Mouse (Mus musculus) heart, embryonic 11.5 days (tissue): ENCODE data around the gene Kcnd2. TPM values are rescaled to one million over a fixed set of nuclear protein-coding genes. Genes with fewer than 3 reads are reported as not detected.

ENCODE experiments used
- ATAC-seq: fragments of 200-750 bp; cut with Nextera tagmentation; replicated peaks from 2 replicates; pipeline ENCODE4 v1.8.0; 2017; ENCODE audit warnings: moderate library complexity; ENCODE audit not compliant: insufficient number of reproducible peaks, low FRiP score, low TSS enrichment
- H3K27ac ChIP-seq: fragments of 300-500 bp; sonication (generic); 2 replicates; pipeline ENCODE4 v1.5.1; 2014; ENCODE audit warnings: mild to moderate bottlenecking, low read depth, low read length
- H3K27me3 ChIP-seq: fragments of 300-500 bp; sonication (generic); 2 replicates; pipeline ENCODE4 v1.6.1; 2014; ENCODE audit warnings: mild to moderate bottlenecking, low read length, mixed read lengths; ENCODE audit not compliant: control insufficient read depth, insufficient read depth
- H3K36me3 ChIP-seq: fragments of 300-500 bp; sonication (generic); 2 replicates; pipeline ENCODE4 v1.6.1; 2014; ENCODE audit warnings: mild to moderate bottlenecking, low read length, moderate library complexity, mixed read lengths; ENCODE audit not compliant: control insufficient read depth, insufficient read depth
- H3K4me1 ChIP-seq: fragments of 300-500 bp; sonication (generic); 2 replicates; pipeline ENCODE4 v1.6.1; 2014; ENCODE audit warnings: low read length; ENCODE audit not compliant: control insufficient read depth, insufficient read depth
- H3K4me2 ChIP-seq: fragments of 300-500 bp; sonication (generic); 2 replicates; pipeline ENCODE4 v1.6.1; 2014; ENCODE audit warnings: mild to moderate bottlenecking, moderate library complexity
- H3K4me3 ChIP-seq: fragments of 300-500 bp; sonication (generic); 2 replicates; pipeline ENCODE4 v1.5.1; 2014; ENCODE audit warnings: low read depth, low read length
- H3K9ac ChIP-seq: fragments of 300-500 bp; sonication (generic); 2 replicates; pipeline ENCODE4 v1.6.1; 2014; ENCODE audit warnings: mild to moderate bottlenecking, low read depth, low read length, moderate library complexity
- H3K9me3 ChIP-seq: fragments of 300-500 bp; sonication (generic); replicated peaks from 2 replicates; pipeline ENCODE4 v1.6.1; 2016; ENCODE audit warnings: low read length; ENCODE audit not compliant: control insufficient read depth
- WGBS: fragments of 180-500 bp; shearing (Covaris S2); extraction: QIAGEN DNeasy Blood & Tissue Kit; methylation state at CpG from one replicate; pipeline ENCODE4 v1.1.7; 2014; ENCODE audit not compliant: insufficient replicate concordance; 5-methylcytosine and 5-hydroxymethylcytosine counted together
- polyA plus RNA-seq: library from polyadenylated mRNA; unstranded; fragments of >200 nt; fragmentation: Nextera tagmentation; extraction: Ambion mirVana; gene quantifications from 2 replicates; pipeline ENCODE4 v1.2.1, GENCODE M21; 2014

Gene Kcnd2
- polyA plus RNA-seq, 1 experiment from 2014 or later, result 1.9 TPM

DNA sequence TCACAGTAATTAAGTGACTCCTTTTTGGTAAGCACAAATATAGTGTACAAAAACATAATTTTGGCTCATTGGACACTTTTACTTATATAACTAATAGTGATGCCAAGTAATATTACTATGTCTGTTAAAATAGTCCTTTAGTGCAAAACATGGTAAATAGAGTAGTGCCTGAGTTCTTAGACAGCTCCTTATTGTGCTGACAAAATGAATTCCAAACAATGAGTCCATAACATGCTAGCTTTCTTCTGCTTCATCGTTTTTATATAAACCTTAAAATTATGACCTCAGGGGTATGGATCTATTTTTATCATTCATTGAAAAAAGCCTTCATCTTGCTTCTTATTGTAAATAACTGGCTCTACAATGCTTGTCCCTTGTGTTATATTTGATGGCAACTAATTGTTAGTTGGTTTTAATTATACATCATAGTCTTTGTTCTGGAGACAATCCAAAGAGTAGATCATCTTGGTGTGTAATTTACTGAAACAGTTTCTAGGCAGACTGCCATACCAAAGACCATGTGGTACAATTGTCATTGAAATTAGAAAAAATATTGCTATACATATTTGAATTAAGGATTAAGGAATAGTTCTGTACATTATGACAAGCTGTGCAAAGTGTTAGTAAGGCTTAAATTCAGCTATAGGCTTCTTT lies 256.7 kb downstream of the Kcnd2 start:
- Histone ChIP-seq H3K9me3 (no peaks in the 10 kb centered on the region), H3K4me1 (no peaks in the 10 kb centered on the region), H3K27ac (no peak overlapping the region), H3K36me3 (no peaks in the 10 kb centered on the region), H3K9ac (no peak overlapping the region), H3K4me3 (no peak overlapping the region), H3K4me2 (no peak overlapping the region), H3K27me3 (no peaks in the 10 kb centered on the region)
- 73% methylated on average over 1 of the region's 1 CpGs for WGBS
- ATAC-seq, result no peak

DNA sequence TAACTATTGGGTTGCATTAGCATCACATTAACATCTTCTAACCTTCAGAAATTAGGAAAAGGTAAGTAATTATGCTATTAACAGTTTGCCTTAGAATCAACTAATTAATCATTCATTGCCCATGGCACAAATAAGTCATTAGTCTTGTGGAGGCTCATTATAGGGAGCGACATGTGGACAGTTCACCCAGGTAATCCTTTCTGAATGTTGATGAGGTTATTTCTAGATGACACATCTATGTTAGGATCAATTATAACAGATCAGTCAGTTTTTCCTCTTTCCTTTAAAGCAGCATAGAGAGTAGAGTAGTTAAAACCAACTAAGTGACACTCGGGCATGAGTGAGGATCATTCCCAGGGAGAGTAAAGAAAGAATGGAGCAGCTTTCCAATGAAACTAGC lies 267.4 kb downstream of the Kcnd2 start:
- ATAC-seq, result no peak
- H3K27ac ChIP-seq, result no peak overlapping the region
- 82% methylated on average over 2 of the region's 2 CpGs for whole genome bisulfite sequencing
- no peak overlapping the region for H3K4me3 ChIP-seq
- H3K36me3 ChIP-seq, result no peaks in the 10 kb centered on the region
- H3K4me2 ChIP-seq, result no peak overlapping the region
- H3K9ac ChIP-seq, result no peak overlapping the region
- H3K27me3 ChIP-seq, result no peaks in the 10 kb centered on the region
- no peaks in the 10 kb centered on the region for H3K4me1 ChIP-seq
- no peaks in the 10 kb centered on the region for H3K9me3 ChIP-seq

GRCm38 (mm10) chr6:21488536-21488935 lies 273.2 kb downstream of the Kcnd2 start:
- ATAC-seq, result no peak
- H3K9me3 ChIP-seq, result no peaks in the 10 kb centered on the region
- no peaks in the 10 kb centered on the region for H3K4me1 ChIP-seq
- H3K27me3 ChIP-seq, result no peaks in the 10 kb centered on the region
- WGBS, result 76% methylated on average over 2 of the region's 2 CpGs
- H3K9ac ChIP-seq, result no peak overlapping the region
- H3K4me2 ChIP-seq, result no peak overlapping the region
- H3K27ac ChIP-seq, result no peak overlapping the region
- no peaks in the 10 kb centered on the region for H3K36me3 ChIP-seq
- H3K4me3 ChIP-seq, result no peak overlapping the region

DNA sequence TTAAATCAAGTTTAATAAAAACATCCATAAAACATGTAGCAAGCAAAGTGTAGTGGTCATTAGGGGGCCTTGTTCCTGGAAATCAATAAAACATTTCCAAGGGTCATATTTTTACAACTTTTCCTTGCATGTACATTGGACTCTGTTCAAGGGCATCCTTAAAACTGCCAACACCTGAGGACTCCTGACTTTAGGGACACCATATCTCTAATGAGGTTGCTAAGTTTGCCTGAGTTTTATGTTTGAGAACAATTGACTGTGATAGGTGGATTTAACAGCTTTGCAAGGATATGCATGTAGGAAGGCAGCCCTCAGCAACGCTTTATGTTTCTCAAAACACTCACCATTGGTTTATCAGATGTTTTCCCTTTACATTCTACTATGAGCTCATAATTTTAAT lies 287.6 kb downstream of the Kcnd2 start:
- Histone ChIP-seq H3K27me3 (no peaks in the 10 kb centered on the region), H3K27ac (no peak overlapping the region), H3K9me3 (no peaks in the 10 kb centered on the region), H3K4me2 (no peak overlapping the region), H3K4me1 (no peaks in the 10 kb centered on the region), H3K9ac (no peak overlapping the region), H3K36me3 (no peaks in the 10 kb centered on the region), H3K4me3 (no peak overlapping the region)
- ATAC-seq, result no peak
- 77% methylated on average over 1 of the region's 1 CpGs for WGBS

GRCm38 (mm10) chr6:21510621-21511239 lies 295.4 kb downstream of the Kcnd2 start:
- 82% methylated on average over 3 of the region's 3 CpGs for WGBS
- no peak for ATAC-seq
- H3K27me3 ChIP-seq, result no peaks in the 10 kb centered on the region

DNA sequence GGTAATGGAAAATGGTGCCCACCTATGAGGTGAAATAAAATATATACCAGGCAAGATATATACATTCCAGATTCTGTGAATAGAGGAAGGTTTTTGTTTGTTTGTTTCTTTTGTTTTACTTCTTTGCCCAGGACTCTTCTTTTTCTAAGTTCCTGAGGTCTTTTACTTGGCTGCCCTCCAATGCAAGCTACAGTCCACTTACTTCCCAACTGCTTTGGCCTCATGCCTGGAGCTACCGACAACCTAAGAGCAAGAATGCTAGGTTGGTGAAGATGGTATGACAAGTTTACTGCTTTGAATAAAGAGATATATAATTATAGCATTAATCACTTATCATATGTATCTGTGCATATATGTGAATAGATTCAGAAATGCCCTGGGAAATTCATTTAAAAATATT lies 305.0 kb downstream of the Kcnd2 start:
- WGBS, result 70% methylated on average over 1 of the region's 1 CpGs
- H3K9me3 ChIP-seq, result no peaks in the 10 kb centered on the region
- no peak overlapping the region for H3K9ac ChIP-seq
- no peaks in the 10 kb centered on the region for H3K36me3 ChIP-seq
- H3K4me2 ChIP-seq, result no peak overlapping the region
- no peak overlapping the region for H3K4me3 ChIP-seq
- no peaks in the 10 kb centered on the region for H3K27me3 ChIP-seq
- no peaks in the 10 kb centered on the region for H3K4me1 ChIP-seq
- ATAC-seq, result no peak
- H3K27ac ChIP-seq, result no peak overlapping the region

More at GRCm38 (mm10) chr6:21510621-21511239, 295.4 kb downstream of the Kcnd2 start:
- H3K27ac ChIP-seq, result no peak overlapping the region
- H3K9ac ChIP-seq, result no peak overlapping the region
- no peak overlapping the region for H3K4me2 ChIP-seq
- no peaks in the 10 kb centered on the region for H3K9me3 ChIP-seq
- no peaks in the 10 kb centered on the region for H3K36me3 ChIP-seq
- no peak overlapping the region for H3K4me3 ChIP-seq
- H3K4me1 ChIP-seq, result no peaks in the 10 kb centered on the region

GRCm38 (mm10) chr6:21527489-21528074 lies 312.3 kb downstream of the Kcnd2 start:
- no peaks in the 10 kb centered on the region for H3K9me3 ChIP-seq
- H3K4me3 ChIP-seq, result no peak overlapping the region
- H3K36me3 ChIP-seq, result no peaks in the 10 kb centered on the region
- H3K9ac ChIP-seq, result no peak overlapping the region
- H3K27me3 ChIP-seq, result no peaks in the 10 kb centered on the region
- no peaks in the 10 kb centered on the region for H3K4me1 ChIP-seq
- no peak overlapping the region for H3K4me2 ChIP-seq
- H3K27ac ChIP-seq, result no peak overlapping the region
- WGBS, result 89% methylated on average over 1 of the region's 1 CpGs
- ATAC-seq, result no peak

- no peaks in the 10 kb centered on the region for H3K27me3 ChIP-seq
- no peaks in the 10 kb centered on the region for H3K36me3 ChIP-seq
- no peak for ATAC-seq
- no peak overlapping the region for H3K9ac ChIP-seq
- WGBS, result 70% methylated on average over 2 of the region's 2 CpGs
- H3K9me3 ChIP-seq, result no peaks in the 10 kb centered on the region
- no peak overlapping the region for H3K4me2 ChIP-seq
- no peak overlapping the region for H3K4me3 ChIP-seq
- no peak overlapping the region for H3K27ac ChIP-seq
- no peaks in the 10 kb centered on the region for H3K4me1 ChIP-seq
Measured at GRCm38 (mm10) chr6:21534009-21534408, 318.7 kb downstream of the Kcnd2 start.

DNA sequence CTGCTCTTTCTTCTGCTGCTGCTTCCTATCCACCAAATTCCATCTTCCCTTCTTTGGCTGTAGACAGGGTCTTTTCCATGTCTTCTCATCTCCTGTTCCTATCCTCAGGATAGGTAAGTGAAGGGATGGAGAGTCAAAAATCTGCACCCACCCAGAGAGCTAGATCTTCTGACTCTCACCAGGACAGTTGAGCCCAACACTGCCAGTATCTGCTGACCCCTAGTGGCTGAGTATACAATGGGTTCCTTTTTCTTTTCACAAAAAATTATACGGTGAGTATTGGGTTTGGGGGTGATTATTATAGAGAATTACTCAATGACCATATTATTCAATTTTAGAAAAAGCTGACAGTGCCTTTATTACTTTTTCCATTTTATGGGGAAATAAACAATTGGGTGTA lies 319.5 kb downstream of the Kcnd2 start:
- Histone ChIP-seq H3K36me3 (no peaks in the 10 kb centered on the region), H3K4me1 (no peaks in the 10 kb centered on the region), H3K9me3 (no peaks in the 10 kb centered on the region), H3K9ac (no peak overlapping the region), H3K4me2 (no peak overlapping the region), H3K27ac (no peak overlapping the region), H3K27me3 (no peaks in the 10 kb centered on the region), H3K4me3 (no peak overlapping the region)
- WGBS, result 41% methylated on average over 1 of the region's 1 CpGs
- no peak for ATAC-seq
